Mouse (Mus musculus) right cerebral cortex, postnatal 25 days (tissue): ENCODE measurements around the gene Smarca5.

ENCODE experiments used
- DNase-seq: peaks from one replicate; pipeline ENCODE4 v3.0.0; 2022

The Smarca5 gene

GRCm38 (mm10) chr8:80663476-80663875 is 75.8 kb downstream of the Smarca5 start:
- DNase-seq: no peak

GRCm38 (mm10) chr8:80661055-80661454 is 78.2 kb downstream of the Smarca5 start:
- DNase-seq: no peak

- DNase-seq: no peak
Measured at GRCm38 (mm10) chr8:80657639-80658038, 81.7 kb downstream of the Smarca5 start.
